Mouse (Mus musculus) ES-E14 (cell line): ENCODE data around the gene Ptprj. TPM values are rescaled to one million over a fixed set of nuclear protein-coding genes. Genes with fewer than 3 reads are reported as not detected.
"Not testable (repeated sequence)": the region's sequence is repeated elsewhere in the genome, so short reads cannot be mapped to it uniquely, and the experiment has no call there.

Experiments used
- DNase-seq: peaks from one replicate; pipeline ENCODE4 v3.0.0-alpha.2; 2013; ENCODE audit warnings: low read depth, low spot score
- H3K27ac ChIP-seq: 2 replicates; pipeline ENCODE4 v1.5.1; 2012; ENCODE audit warnings: low read depth, mild to moderate bottlenecking, low read length, moderate library complexity, mixed read lengths; ENCODE audit not compliant: poor library complexity, insufficient read depth, severe bottlenecking
- H3K36me3 ChIP-seq: 2 replicates; pipeline ENCODE4 v1.6.1; 2012; ENCODE audit warnings: mild to moderate bottlenecking, low read length, moderate library complexity, mixed read lengths; ENCODE audit not compliant: control insufficient read depth, poor library complexity, insufficient read depth, severe bottlenecking
- H3K4me1 ChIP-seq, 2 experiments: fragments of 150-350 bp in 1 of 2; sonication (generic) in 1 of 2; 2 replicates each; pipeline ENCODE4 v1.6.1; 2012; ENCODE audit warnings: low read length in 2 of 2, mild to moderate bottlenecking in 1 of 2, mixed read lengths in 1 of 2; ENCODE audit not compliant: control insufficient read depth in 2 of 2, insufficient read depth in 2 of 2, poor library complexity in 1 of 2
- H3K4me3 ChIP-seq, 2 experiments: fragments of 150-350 bp in 1 of 2; sonication (generic) in 1 of 2; 2 replicates each; pipeline ENCODE4 v1.5.1; 2012; ENCODE audit warnings: low read length in 2 of 2, low read depth in 1 of 2, mild to moderate bottlenecking in 1 of 2, mixed read lengths in 1 of 2; ENCODE audit not compliant: insufficient read depth in 1 of 2, poor library complexity in 1 of 2, severe bottlenecking in 1 of 2
- H3K9ac ChIP-seq: 2 replicates; pipeline ENCODE4 v1.6.1; 2012; ENCODE audit warnings: low read depth, mild to moderate bottlenecking, low read length, mixed read lengths; ENCODE audit not compliant: poor library complexity, insufficient read depth, severe bottlenecking
- H3K9me3 ChIP-seq: fragments of 150-350 bp; sonication (generic); 2 replicates; pipeline ENCODE4 v1.6.1; 2012; ENCODE audit warnings: low read depth, mild to moderate bottlenecking, low read length; ENCODE audit not compliant: control insufficient read depth, insufficient read depth
- CHD2 ChIP-seq: IDR thresholded peaks from 2 replicates; pipeline ENCODE4 v1.6.1; 2014; ENCODE audit warnings: mild to moderate bottlenecking, low read depth, low read length, inconsistent platforms
- HCFC1 ChIP-seq: IDR thresholded peaks from 2 replicates; pipeline ENCODE4 v1.6.1; 2012; ENCODE audit warnings: low read length, inconsistent platforms, borderline replicate concordance; ENCODE audit not compliant: insufficient read depth
- MAFK ChIP-seq: IDR thresholded peaks from 2 replicates; pipeline ENCODE4 v1.6.1; 2014; ENCODE audit warnings: mild to moderate bottlenecking, low read depth, low read length, inconsistent platforms; ENCODE audit not compliant: insufficient read depth
- ZC3H11A ChIP-seq: IDR thresholded peaks from 2 replicates; pipeline ENCODE4 v1.6.1; 2012; ENCODE audit warnings: low read depth, mild to moderate bottlenecking, inconsistent platforms, low read length, borderline replicate concordance
- ZNF384 ChIP-seq: IDR thresholded peaks from 2 replicates; pipeline ENCODE4 v1.6.1; 2012; ENCODE audit warnings: low read depth, low read length, inconsistent platforms
- in situ Hi-C, 2 experiments: fragments of 600-800 bp; cut with MboI; formaldehyde crosslinking; loops; one replicate each; pipeline ENCODE4 v1.15.1; 2025; ENCODE audit warnings: low sequenced_read_pairs in 2 of 2, inconsistent platforms in 1 of 2; ENCODE audit not compliant: unreplicated experiment in 2 of 2
- total RNA-seq: library from RNA; depleted of rRNA; stranded (reverse); fragments of 300-350 nt; gene quantifications from 2 replicates; pipeline ENCODE4 v1.2.3, GENCODE M21; 2012

Gene Ptprj
- total RNA-seq, 1 experiment, result 10.7 TPM

GRCm38 (mm10) chr2:90443811-90444210, 136.6 kb downstream of the Ptprj start:
- Histone ChIP-seq H3K9me3 (no peaks in the 10 kb centered on the region), H3K36me3 (peaks cover under 1% of the 10 kb centered on the region; the same call in 1 of the 2 replicates), H3K27ac (no peak overlapping the region), H3K4me1 (no peaks in the 10 kb centered on the region), H3K4me3 (no peak overlapping the region), H3K9ac (no peak overlapping the region)
- in situ Hi-C loops, result no loop called here
- no peak for DNase-seq
- no peak for TF ChIP-seq CHD2
- no peak for TF ChIP-seq ZNF384
- no peak for TF ChIP-seq ZC3H11A
- no peak for TF ChIP-seq MAFK
- no peak for TF ChIP-seq HCFC1

GRCm38 (mm10) chr2:90441811-90442210, 138.6 kb downstream of the Ptprj start:
- H3K9ac ChIP-seq, H3K9me3 ChIP-seq, H3K4me3 ChIP-seq, in situ Hi-C loops, H3K4me1 ChIP-seq, DNase-seq, H3K27ac ChIP-seq, H3K36me3 ChIP-seq: not testable (repeated sequence)

DNA sequence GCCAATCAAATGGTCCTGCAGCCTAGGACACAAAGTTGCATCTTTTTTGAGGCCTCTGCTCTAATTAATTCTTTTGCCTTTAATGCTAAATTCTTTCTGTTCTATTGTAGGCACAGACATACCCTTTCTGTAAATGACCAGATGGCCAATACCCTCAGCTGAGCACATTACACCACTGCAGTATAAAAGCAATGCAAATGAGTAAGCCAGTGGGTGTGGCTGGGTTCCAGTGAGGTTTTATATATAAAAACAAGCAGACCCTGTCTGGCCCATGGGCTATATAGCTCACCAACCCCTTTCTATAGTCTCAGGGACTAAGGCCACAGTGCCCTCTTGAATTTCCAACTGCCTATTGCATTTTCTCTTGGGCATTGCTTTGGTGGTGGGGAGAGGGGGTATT, 140.3 kb downstream of the Ptprj start:
- H3K4me3 ChIP-seq, H3K9me3 ChIP-seq, DNase-seq, H3K36me3 ChIP-seq, H3K4me1 ChIP-seq, H3K27ac ChIP-seq, in situ Hi-C loops, H3K9ac ChIP-seq: not testable (repeated sequence)

DNA sequence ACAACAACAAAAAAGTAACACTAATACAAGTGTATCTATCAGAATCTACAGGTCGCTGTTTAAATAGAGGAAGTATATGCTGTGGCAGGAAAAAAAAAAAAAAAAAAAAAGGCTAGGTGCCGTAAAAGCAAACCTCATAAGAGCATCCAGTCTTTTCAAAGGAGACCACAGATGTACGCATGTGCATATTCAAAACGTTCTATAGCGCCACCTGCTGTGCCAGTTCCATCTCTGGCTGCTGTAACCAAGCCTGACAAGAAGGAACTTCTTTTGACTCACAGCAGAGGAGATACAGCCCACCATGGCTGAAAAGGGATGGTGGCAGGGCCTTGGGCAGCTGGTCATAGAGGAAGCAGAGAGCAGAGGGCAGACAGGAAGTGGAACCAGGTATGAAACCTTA, 143.0 kb downstream of the Ptprj start:
- H3K4me3 ChIP-seq, H3K9ac ChIP-seq, in situ Hi-C loops, H3K9me3 ChIP-seq, H3K27ac ChIP-seq, DNase-seq, H3K36me3 ChIP-seq, H3K4me1 ChIP-seq: not testable (repeated sequence)

- H3K4me1 ChIP-seq, H3K36me3 ChIP-seq, in situ Hi-C loops: not testable (repeated sequence)
Observed at GRCm38 (mm10) chr2:90429782-90430181, 150.7 kb downstream of the Ptprj start.

GRCm38 (mm10) chr2:90428988-90429717, 151.3 kb downstream of the Ptprj start:
- in situ Hi-C loops, H3K4me1 ChIP-seq, H3K36me3 ChIP-seq, H3K9me3 ChIP-seq, H3K9ac ChIP-seq, H3K27ac ChIP-seq, DNase-seq, H3K4me3 ChIP-seq: not testable (repeated sequence)

More at GRCm38 (mm10) chr2:90429782-90430181, 150.7 kb downstream of the Ptprj start:
- not testable (repeated sequence) for H3K4me3 ChIP-seq, H3K9ac ChIP-seq, H3K27ac ChIP-seq, H3K9me3 ChIP-seq, DNase-seq

- H3K27ac ChIP-seq, H3K9me3 ChIP-seq, H3K4me1 ChIP-seq, in situ Hi-C loops, H3K4me3 ChIP-seq, H3K36me3 ChIP-seq, DNase-seq, H3K9ac ChIP-seq: not testable (repeated sequence)
Observed at GRCm38 (mm10) chr2:90424937-90425336, 155.5 kb downstream of the Ptprj start.

DNA sequence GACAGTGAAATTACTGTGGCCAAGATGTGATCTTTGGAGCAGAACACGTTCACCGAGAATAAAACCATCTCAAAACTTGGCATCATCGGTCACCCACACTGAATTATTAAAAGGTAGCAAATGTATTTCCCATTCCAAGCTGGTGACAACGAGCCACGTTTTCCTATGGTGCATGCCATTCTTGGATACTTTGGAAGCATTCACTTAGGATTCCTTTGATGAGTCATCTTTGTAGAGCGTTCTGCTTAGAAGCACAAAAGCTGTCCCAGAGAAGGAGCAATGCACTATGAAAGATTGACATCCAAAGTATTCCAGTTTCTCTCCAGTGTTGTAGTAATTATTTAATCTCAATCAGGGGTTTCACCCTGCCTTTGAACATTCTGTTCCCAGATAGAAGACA, 158.2 kb downstream of the Ptprj start:
- DNase-seq, in situ Hi-C loops, H3K4me3 ChIP-seq, H3K9ac ChIP-seq, H3K4me1 ChIP-seq, H3K9me3 ChIP-seq, H3K36me3 ChIP-seq, H3K27ac ChIP-seq: not testable (repeated sequence)
